Mouse (Mus musculus): ENCODE measurements around the gene Mpo. TPM values are rescaled to one million over a fixed set of nuclear protein-coding genes. Genes with fewer than 3 reads are reported as not detected.

Gene Mpo
- total and polyA plus RNA-seq, 3 experiments: 0.10 TPM; not detected in 2

- TF ChIP-seq EP300 (IDR thresholded peaks at IDR 0.05; ENCODE audit: insufficient read depth, low read depth, low read length): 0 out of 2 replicates have a peak, but pooled peaks have one; percentile 10
- TF ChIP-seq CTCF (IDR thresholded peaks at IDR 0.05): no peak
- TF ChIP-seq POLR2A (IDR thresholded peaks at IDR 0.05; ENCODE audit: insufficient read depth, low read depth, low read length): peak; percentile 63
- intact Hi-C loops (cut with DNase I): no loop called here
- 4% methylated on average over 40 of the region's 40 CpGs for WGBS
- DNase-seq: peak; percentile 88 to 90
- Histone ChIP-seq H3K79me2 (replicated peaks; ENCODE audit: control insufficient read depth, insufficient read depth, low read length) (no peaks in the 10 kb centered on the region), H3K4me3 (peak within 1 kb of the TSS; percentile 72), H3K27ac (peak within 1 kb of the TSS; percentile 56), H3K27me3 (ENCODE audit: control insufficient read depth, insufficient read depth, low read length) (no peaks in the 10 kb centered on the region), H3K36me3 (ENCODE audit: control insufficient read depth, insufficient read depth, low read length) (no peaks in the 10 kb centered on the region), H3K9ac (ENCODE audit: low read depth, low read length) (peak within 1 kb of the TSS; percentile 50), H3K4me1 (ENCODE audit: control insufficient read depth, insufficient read depth, low read length) (peaks cover 3% of the 10 kb centered on the region)
These were observed 59.6 kb downstream of the Mpo start, which contains the start of gene Mks1 for GRCm38 (mm10) chr11:87852690-87853596. Gene Mks1, plus strand, starts transcription at chr11:87853215.

- Histone ChIP-seq H3K27ac (peak overlapping the region; percentile 56), H3K36me3 (ENCODE audit: control insufficient read depth, insufficient read depth, low read length) (no peaks in the 10 kb centered on the region), H3K9ac (ENCODE audit: low read depth, low read length) (peak overlapping the region; percentile 50; the same call in 1 of the 2 replicates), H3K27me3 (ENCODE audit: control insufficient read depth, insufficient read depth, low read length) (no peaks in the 10 kb centered on the region), H3K4me3 (peak overlapping the region; percentile 72), H3K4me1 (ENCODE audit: control insufficient read depth, insufficient read depth, low read length) (peaks cover 3% of the 10 kb centered on the region), H3K79me2 (replicated peaks; ENCODE audit: control insufficient read depth, insufficient read depth, low read length) (no peaks in the 10 kb centered on the region)
- 38% methylated on average over 8 of the region's 8 CpGs for WGBS
- TF ChIP-seq CTCF (IDR thresholded peaks at IDR 0.05) (no peak), POLR2A (IDR thresholded peaks at IDR 0.05; ENCODE audit: insufficient read depth, low read depth, low read length) (no peak), EP300 (IDR thresholded peaks at IDR 0.05; ENCODE audit: insufficient read depth, low read depth, low read length) (no peak)
- DNase-seq: no peak
- intact Hi-C loops (cut with DNase I): no loop called here
These were observed 60.2 kb downstream of the Mpo start for GRCm38 (mm10) chr11:87853597-87853954.

Small RNAs within 50 kb of the gene (microRNA-seq; reads per million reads assigned to microRNA genes)
- 0 reads per million in 2 experiments for gene Mir142
- 0 reads per million in 2 experiments for gene Mir142b

Other genes starting within 250 kb of the Mpo start
- not detected for gene Gm11492, start 226.9 kb upstream of the Mpo start, total RNA-seq (2021)
- gene Gm11492, start 226.9 kb upstream of the Mpo start, polyA plus RNA-seq (2012; rRNA removed): 0.04 TPM in 1 of 2 replicates, not detected in the other
- gene Sept4, start 224.7 kb upstream of the Mpo start, total RNA-seq (2021): 10 to 100 TPM; 36.7 to 38.6 TPM
- gene Sept4, start 224.7 kb upstream of the Mpo start, polyA plus RNA-seq (2012; rRNA removed): 39.9 and 54.4 TPM in 2 replicates
- 10 to 100 TPM; 24.7 to 27.8 TPM for gene Mtmr4, start 201.4 kb upstream of the Mpo start, total RNA-seq (2021)
- gene Mtmr4, start 201.4 kb upstream of the Mpo start, polyA plus RNA-seq (2012; rRNA removed): 7.9 and 19.0 TPM in 2 replicates
- gene Hsf5, start 176.4 kb upstream of the Mpo start, total RNA-seq (2021): under 1 TPM in 1 of 2 experiments, not detected in 1; 0.05 TPM
- 0.02 and 0.06 TPM in 2 replicates for gene Hsf5, start 176.4 kb upstream of the Mpo start, polyA plus RNA-seq (2012; rRNA removed)
- gene Rnf43, start 130.9 kb upstream of the Mpo start, total RNA-seq (2021): under 1 TPM; 0.42 to 0.45 TPM
- 0.15 and 0.31 TPM in 2 replicates for gene Rnf43, start 130.9 kb upstream of the Mpo start, polyA plus RNA-seq (2012; rRNA removed)
- 10 to 100 TPM; 41.4 to 44.6 TPM for gene Supt4a, start 56.0 kb upstream of the Mpo start, total RNA-seq (2021)
- 47.5 and 80.4 TPM in 2 replicates for gene Supt4a, start 56.0 kb upstream of the Mpo start, polyA plus RNA-seq (2012; rRNA removed)
- not detected for gene Tspoap1, start 33.0 kb upstream of the Mpo start, total RNA-seq (2021)
- gene Tspoap1, start 33.0 kb upstream of the Mpo start, polyA plus RNA-seq (2012; rRNA removed): 0.09 and 0.66 TPM in 2 replicates
- not detected for gene Lpo, start 34.7 kb downstream of the Mpo start, total RNA-seq (2021)
- gene Lpo, start 34.7 kb downstream of the Mpo start, polyA plus RNA-seq (2012; rRNA removed): 0.04 TPM in 1 of 2 replicates, not detected in the other
- 1 to 10 TPM; 2.2 to 2.9 TPM for gene Mks1, start 59.6 kb downstream of the Mpo start, total RNA-seq (2021)
- gene Mks1, start 59.6 kb downstream of the Mpo start, polyA plus RNA-seq (2012; rRNA removed): 4.6 and 5.4 TPM in 2 replicates
- gene Epx, start 82.0 kb downstream of the Mpo start, total RNA-seq (2021): not detected
- not detected in 2 replicates for gene Epx, start 82.0 kb downstream of the Mpo start, polyA plus RNA-seq (2012; rRNA removed)
- gene Olfr462, start 98.7 kb downstream of the Mpo start, total RNA-seq (2021): not detected
- not detected in 2 replicates for gene Olfr462, start 98.7 kb downstream of the Mpo start, polyA plus RNA-seq (2012; rRNA removed)
- not detected for gene Olfr463, start 103.8 kb downstream of the Mpo start, total RNA-seq (2021)
- not detected in 2 replicates for gene Olfr463, start 103.8 kb downstream of the Mpo start, polyA plus RNA-seq (2012; rRNA removed)
- not detected for gene Olfr464, start 127.4 kb downstream of the Mpo start, total RNA-seq (2021)
- not detected in 2 replicates for gene Olfr464, start 127.4 kb downstream of the Mpo start, polyA plus RNA-seq (2012; rRNA removed)
- 100 to 1,000 TPM; 361 to 396 TPM for gene Dynll2, start 194.0 kb downstream of the Mpo start, total RNA-seq (2021)
- 225 and 357 TPM in 2 replicates for gene Dynll2, start 194.0 kb downstream of the Mpo start, polyA plus RNA-seq (2012; rRNA removed)

Data from heart, adult 2 months (tissue).